ENCODE assay signal across 22 mouse cellular contexts in genomic region chr8:91054418-91054817, GRCm38 (mm10).
"Had no signal": no experiment of that assay in that cellular context is flagged by ENCODE, and none has a peak within 500 bp of the region (broad histone marks: within the 10 kb centered on the region; RNA-seq: fewer than 3 reads in every experiment).

No protein-coding gene starts in this region.

- DNase-seq: heart, postnatal 10 days; heart, postnatal 14 days; heart, postnatal 36 days; heart, postnatal 4 days; kidney, adult 11 months; kidney, adult 18-20 months; kidney, adult 2 months; kidney, adult 8-10 months; kidney, adult 9 months; kidney, postnatal 10 days; kidney, postnatal 14 days; kidney, postnatal 25 days; kidney, postnatal 36 days; kidney, postnatal 4 days; layer of hippocampus, adult 9-11 months; layer of hippocampus, postnatal 36 days had no signal

- ATAC-seq: hindbrain, embryonic 16.5 days; hindbrain, postnatal 0 days; inflammation-experienced regulatory T-cells, adult 6 months; intestine, embryonic 15.5 days; intestine, embryonic 16.5 days; intestine, postnatal 0 days had no signal
